Mouse (Mus musculus) intestine, postnatal 0 days (tissue): ENCODE data around the gene Ppy. TPM values are rescaled to one million over a fixed set of nuclear protein-coding genes. Genes with fewer than 3 reads are reported as not detected.

Experiments
- ATAC-seq: fragments of 200-750 bp; cut with Nextera tagmentation; 2 replicates; pipeline ENCODE4 v1.8.0; 2017; ENCODE audit warnings: mild to moderate bottlenecking, moderate TSS enrichment, moderate library complexity
- H3K27ac ChIP-seq: fragments of 300-500 bp; sonication (generic); 2 replicates; pipeline ENCODE4 v1.5.1; 2014; ENCODE audit warnings: mild to moderate bottlenecking, low read depth, low read length, moderate library complexity
- H3K27me3 ChIP-seq: fragments of 300-500 bp; sonication (generic); replicated peaks from 2 replicates; pipeline ENCODE4 v1.6.1; 2014; ENCODE audit warnings: low read length, mixed read lengths; ENCODE audit not compliant: control insufficient read depth, insufficient read depth
- H3K36me3 ChIP-seq: fragments of 300-500 bp; sonication (generic); 2 replicates; pipeline ENCODE4 v1.6.1; 2014; ENCODE audit warnings: mild to moderate bottlenecking, moderate library complexity; ENCODE audit not compliant: control insufficient read depth, insufficient read depth
- H3K4me1 ChIP-seq: fragments of 300-500 bp; sonication (generic); replicated peaks from 2 replicates; pipeline ENCODE4 v1.6.1; 2014; ENCODE audit warnings: antibody characterized with exemption, low read length, mixed read lengths; ENCODE audit not compliant: control insufficient read depth, insufficient read depth
- H3K4me2 ChIP-seq: fragments of 300-500 bp; sonication (generic); replicated peaks from 2 replicates; pipeline ENCODE4 v1.6.1; 2014; ENCODE audit warnings: low read depth, mild to moderate bottlenecking, moderate library complexity
- H3K4me3 ChIP-seq: fragments of 300-500 bp; sonication (generic); 2 replicates; pipeline ENCODE4 v1.5.1; 2014; ENCODE audit warnings: low read depth, low read length
- H3K9ac ChIP-seq: fragments of 300-500 bp; sonication (generic); 2 replicates; pipeline ENCODE4 v1.6.1; 2014; ENCODE audit warnings: mild to moderate bottlenecking, low read depth, low read length
- H3K9me3 ChIP-seq: fragments of 300-500 bp; sonication (generic); 2 replicates; pipeline ENCODE4 v1.6.1; 2016; ENCODE audit warnings: mixed run types; ENCODE audit not compliant: control insufficient read depth
- CTCF ChIP-seq: sonication (generic); IDR thresholded peaks from 2 replicates; pipeline ENCODE4 v1.5.1; 2016; ENCODE audit warnings: low read depth, mild to moderate bottlenecking, control low read depth, antibody characterized with exemption, moderate library complexity
- WGBS: fragments of 180-500 bp; shearing (Covaris S2); extraction: QIAGEN DNeasy Blood & Tissue Kit; methylation state at CpG from one replicate; pipeline ENCODE4 v1.1.7; 2014; 5-methylcytosine and 5-hydroxymethylcytosine counted together
- polyA plus RNA-seq: library from polyadenylated mRNA; unstranded; fragments of >200 nt; fragmentation: Nextera tagmentation; extraction: Ambion mirVana; gene quantifications from 2 replicates; pipeline ENCODE4 v1.2.1, GENCODE M21; 2015

Ppy gene
- polyA plus RNA-seq, 1 experiment from 2014 or later = 3.4 TPM

- no peaks in the 10 kb centered on the region for H3K9me3 ChIP-seq
- TF ChIP-seq CTCF = no peak
- H3K4me3 ChIP-seq = 0 out of 2 replicates have a peak overlapping the region, but pooled peaks have one; percentile 13
- no peaks in the 10 kb centered on the region for H3K27me3 ChIP-seq
- H3K9ac ChIP-seq = no peak overlapping the region
- 57% methylated on average over 5 of the region's 5 CpGs for WGBS
- no peaks in the 10 kb centered on the region for H3K36me3 ChIP-seq
- ATAC-seq = no peak
- H3K4me2 ChIP-seq = peak overlapping the region; percentile 58
- no peak overlapping the region for H3K27ac ChIP-seq
- H3K4me1 ChIP-seq = no peaks in the 10 kb centered on the region
These were observed 4.7 kb downstream of the Ppy start for GRCm38 (mm10) chr11:102096446-102096845.

- no peak for ATAC-seq
- no peak overlapping the region for H3K4me3 ChIP-seq
- H3K9me3 ChIP-seq = no peaks in the 10 kb centered on the region
- no peak for TF ChIP-seq CTCF
- H3K4me2 ChIP-seq = no peak overlapping the region
- H3K4me1 ChIP-seq = no peaks in the 10 kb centered on the region
- no peak overlapping the region; the same call in 1 of the 2 replicates for H3K9ac ChIP-seq
- no peaks in the 10 kb centered on the region for H3K27me3 ChIP-seq
- H3K36me3 ChIP-seq = no peaks in the 10 kb centered on the region
- H3K27ac ChIP-seq = no peak overlapping the region
- 66% methylated on average over 3 of the region's 3 CpGs for WGBS
These were observed 5.4 kb downstream of the Ppy start for GRCm38 (mm10) chr11:102095676-102096075.

DNA sequence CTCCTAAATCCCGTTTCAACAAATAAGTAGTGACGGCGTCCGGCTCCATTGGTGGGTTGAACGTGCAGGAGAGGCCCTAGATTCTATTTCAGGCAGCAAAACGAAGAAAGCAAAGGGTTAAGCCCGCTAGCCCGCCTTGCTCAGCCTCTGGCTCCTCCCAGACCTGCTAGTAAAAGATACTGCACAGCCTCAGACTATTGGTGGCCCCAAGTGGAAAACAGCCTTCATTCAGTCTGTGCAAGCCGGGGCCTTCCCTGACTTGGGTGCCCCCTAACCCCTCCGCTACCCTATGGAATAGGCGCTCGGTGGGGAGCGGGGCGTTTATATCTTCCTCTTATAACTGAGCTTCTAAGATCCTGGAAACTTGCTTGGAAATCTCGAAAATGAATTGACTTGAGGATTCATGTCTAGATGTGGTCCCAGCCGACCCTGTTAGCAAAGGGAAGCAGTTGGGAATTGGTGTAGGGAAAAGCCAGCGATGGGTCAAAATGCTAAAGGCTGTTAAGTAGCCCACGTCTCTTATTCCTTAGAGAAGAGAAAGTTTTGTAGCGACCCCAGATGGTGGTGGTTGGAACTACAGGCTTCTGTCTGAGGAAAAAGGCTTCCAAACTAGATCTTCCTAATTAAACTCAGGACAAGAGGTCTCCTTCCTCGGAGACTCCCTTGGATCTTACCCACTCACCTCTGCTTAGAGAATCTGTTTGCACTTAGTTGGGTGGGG lies 11.9 kb downstream of the Ppy start:
- peak; percentile 64 for ATAC-seq
- Histone ChIP-seq H3K9ac (no peak overlapping the region), H3K27ac (no peak overlapping the region), H3K4me2 (peak overlapping the region; percentile 97), H3K4me1 (no peaks in the 10 kb centered on the region), H3K4me3 (peak overlapping the region; percentile 57), H3K36me3 (no peaks in the 10 kb centered on the region), H3K27me3 (no peaks in the 10 kb centered on the region), H3K9me3 (no peaks in the 10 kb centered on the region)
- WGBS = 2% methylated on average over 20 of the region's 20 CpGs
- TF ChIP-seq CTCF = peak; percentile 66

- peak; percentile 58 for ATAC-seq
- H3K27me3 ChIP-seq = no peaks in the 10 kb centered on the region
- H3K4me1 ChIP-seq = no peaks in the 10 kb centered on the region
- H3K4me2 ChIP-seq = peak within 1 kb of the TSS; percentile 97
- WGBS = under 1% methylated on average over 48 of the region's 49 CpGs
- no peaks in the 10 kb centered on the region for H3K9me3 ChIP-seq
- H3K9ac ChIP-seq = peak within 1 kb of the TSS; percentile 41
- TF ChIP-seq CTCF = no peak
- H3K27ac ChIP-seq = peak within 1 kb of the TSS; percentile 35; the same call in 1 of the 2 replicates
- H3K36me3 ChIP-seq = no peaks in the 10 kb centered on the region
- peak within 1 kb of the TSS; percentile 57 for H3K4me3 ChIP-seq
These were observed 12.9 kb downstream of the Ppy start, which contains the start of gene Mpp2 for GRCm38 (mm10) chr11:102087931-102088898. Mpp2 (minus strand) TSS chr11:102088515.

DNA sequence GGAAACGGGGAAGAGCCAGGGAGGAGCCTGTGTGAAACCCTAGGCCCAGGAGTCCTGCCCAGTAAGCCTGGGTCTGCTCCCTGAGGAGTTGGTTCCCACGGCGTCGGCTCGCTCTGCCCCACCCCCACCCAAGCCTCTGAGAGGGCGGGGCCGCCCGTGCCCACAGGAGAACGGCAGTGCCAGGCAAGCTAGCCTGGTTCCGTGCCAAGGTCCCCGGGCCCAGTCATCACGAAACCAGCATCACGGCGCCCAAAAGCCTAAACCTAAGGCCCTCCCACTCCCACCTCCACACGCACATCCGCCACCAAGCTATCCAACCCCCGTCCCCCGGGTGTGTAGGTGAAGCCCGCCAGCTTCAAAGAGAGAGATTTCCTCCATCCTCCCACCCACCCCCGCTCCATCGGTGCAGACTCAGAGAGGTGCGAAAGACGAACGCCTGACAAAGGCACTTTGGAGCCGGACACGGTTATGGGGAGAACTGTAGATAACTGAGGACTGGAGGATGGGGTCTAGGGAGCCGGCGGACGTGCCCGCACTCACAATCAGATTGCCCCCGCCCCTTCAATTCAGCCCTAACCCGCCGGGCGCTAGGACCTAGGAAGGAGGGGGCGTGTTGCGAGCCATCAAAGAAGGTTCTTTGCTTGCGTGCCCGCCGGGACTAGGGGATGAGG lies 13.9 kb downstream of the Ppy start:
- H3K4me3 ChIP-seq = peak overlapping the region; percentile 57
- peak; percentile 11; the same call in 1 of the 2 replicates for ATAC-seq
- no peaks in the 10 kb centered on the region for H3K27me3 ChIP-seq
- H3K4me1 ChIP-seq = no peaks in the 10 kb centered on the region
- peak overlapping the region; percentile 41; the same call in 1 of the 2 replicates for H3K9ac ChIP-seq
- no peaks in the 10 kb centered on the region for H3K36me3 ChIP-seq
- under 1% methylated on average over 37 of the region's 39 CpGs for WGBS
- no peak for TF ChIP-seq CTCF
- no peaks in the 10 kb centered on the region for H3K9me3 ChIP-seq
- H3K4me2 ChIP-seq = peak overlapping the region; percentile 97
- H3K27ac ChIP-seq = peak overlapping the region; percentile 35; the same call in 1 of the 2 replicates
